Comparison of ENCODE assay signal across 13 mouse cellular contexts in genomic region chr3:136697626-136698191, GRCm38 (mm10). TPM values are rescaled to one million over a fixed set of nuclear protein-coding genes. Genes with fewer than 3 reads are reported as not detected.
DNase-seq lines count a peak whose midpoint lies in the region; ATAC-seq lines count a peak whose summit lies in the region.
"Had no signal": no experiment of that assay in that cellular context is flagged by ENCODE, and none has a peak within 500 bp of the region (broad histone marks: within the 10 kb centered on the region; RNA-seq: fewer than 3 reads in every experiment).

No protein-coding gene starts in this region.

- no peak overlapping the region for H3K4me2 ChIP-seq in heart, embryonic 15.5 days
- no peak overlapping the region for H3K4me2 ChIP-seq in stomach, embryonic 16.5 days (ENCODE audit: low read depth, low read length)
- H3K4me2 ChIP-seq: forebrain, embryonic 13.5 days; intestine, embryonic 15.5 days; lung, embryonic 14.5 days had no signal

- H3K27me3 ChIP-seq in heart, embryonic 15.5 days, result no peaks in the 10 kb centered on the region
- H3K27me3 ChIP-seq in heart, embryonic 10.5 days (ENCODE audit: insufficient read depth, poor library complexity, severe bottlenecking), result no peaks in the 10 kb centered on the region
- H3K27me3 ChIP-seq in stomach, embryonic 16.5 days (ENCODE audit: control insufficient read depth, insufficient read depth, low read length), result no peaks in the 10 kb centered on the region
- H3K27me3 ChIP-seq: forebrain, embryonic 13.5 days; intestine, embryonic 15.5 days had no signal

- 58% methylated on average over 3 of the region's 3 CpGs for WGBS in heart, embryonic 15.5 days
- WGBS in heart, embryonic 10.5 days, result 70% methylated on average over 3 of the region's 3 CpGs
- WGBS in stomach, embryonic 16.5 days, result 71% methylated on average over 3 of the region's 3 CpGs

- H3K27ac ChIP-seq in heart, embryonic 15.5 days, result 0 out of 2 replicates have a peak overlapping the region, but pooled peaks have one; percentile 9
- H3K27ac ChIP-seq in heart, embryonic 10.5 days, result no peak overlapping the region
- H3K27ac ChIP-seq in stomach, embryonic 16.5 days (ENCODE audit: low read length), result 0 out of 2 replicates have a peak overlapping the region, but pooled peaks have one; percentile 17
- H3K27ac ChIP-seq: forebrain, embryonic 13.5 days; intestine, embryonic 15.5 days; left cerebral cortex, adult 2 months had no signal

- H3K4me3 ChIP-seq in heart, embryonic 15.5 days, result no peak overlapping the region
- H3K4me3 ChIP-seq in heart, embryonic 10.5 days, result no peak overlapping the region
- no peak overlapping the region for H3K4me3 ChIP-seq in stomach, embryonic 16.5 days (replicated peaks; ENCODE audit: low read length)
- H3K4me3 ChIP-seq: forebrain, embryonic 13.5 days; intestine, embryonic 15.5 days; left cerebral cortex, adult 2 months had no signal

- no peaks in the 10 kb centered on the region for H3K9me3 ChIP-seq in heart, embryonic 15.5 days (replicated peaks)
- no peaks in the 10 kb centered on the region for H3K9me3 ChIP-seq in heart, embryonic 10.5 days
- no peaks in the 10 kb centered on the region for H3K9me3 ChIP-seq in stomach, embryonic 16.5 days (replicated peaks; ENCODE audit: control insufficient read depth, low read length)
- H3K9me3 ChIP-seq: forebrain, embryonic 13.5 days; intestine, embryonic 15.5 days had no signal

- no peak for DNase-seq in heart, embryonic 10.5 days (ENCODE audit: low spot score)
- peak; percentile 15 for DNase-seq in thymus, postnatal 25 days
- DNase-seq in thymus, postnatal 36 days, result no peak
- DNase-seq in induced T-regulatory cell, adult 2 months (ENCODE audit: low read depth), result peak; percentile 28
- no peak for DNase-seq in urinary bladder, adult 18-20 months (ENCODE audit: low spot score in 2 of 2)
- no peak for DNase-seq in layer of hippocampus, adult 9-11 months
- DNase-seq: cerebellum, adult 18-20 months; lung, embryonic 14.5 days had no signal

- H3K36me3 ChIP-seq in heart, embryonic 15.5 days, result no peaks in the 10 kb centered on the region
- H3K36me3 ChIP-seq in heart, embryonic 10.5 days, result no peaks in the 10 kb centered on the region
- H3K36me3 ChIP-seq in stomach, embryonic 16.5 days (ENCODE audit: control insufficient read depth, insufficient read depth, low read length), result no peaks in the 10 kb centered on the region
- H3K36me3 ChIP-seq: intestine, embryonic 15.5 days had no signal

- no peak overlapping the region for H3K9ac ChIP-seq in heart, embryonic 15.5 days
- no peak overlapping the region for H3K9ac ChIP-seq in stomach, embryonic 16.5 days (ENCODE audit: low read length)
- H3K9ac ChIP-seq: forebrain, embryonic 13.5 days; intestine, embryonic 15.5 days; lung, embryonic 14.5 days had no signal

- H3K4me1 ChIP-seq in heart, embryonic 15.5 days (replicated peaks), result peaks cover 28% of the 10 kb centered on the region
- peaks cover 33% of the 10 kb centered on the region; the same call in 1 of the 2 replicates for H3K4me1 ChIP-seq in heart, embryonic 10.5 days
- H3K4me1 ChIP-seq in stomach, embryonic 16.5 days (ENCODE audit: control insufficient read depth, insufficient read depth, low read length), result peaks cover 5% of the 10 kb centered on the region
- H3K4me1 ChIP-seq: intestine, embryonic 15.5 days had no signal

- no peak for ATAC-seq in heart, embryonic 15.5 days (replicated peaks; ENCODE audit: insufficient number of reproducible peaks, insufficient read depth, low FRiP score, low read depth)
- ATAC-seq in stomach, embryonic 16.5 days (ENCODE audit: insufficient read depth, low FRiP score), result no peak
- ATAC-seq: forebrain, embryonic 13.5 days; intestine, embryonic 15.5 days had no signal

RNA-seq across cellular contexts. Expression of gene Ppp3ca, which starts 27.8 kb away (rescaled TPM):
- polyA plus RNA-seq in heart, embryonic 15.5 days (2015; fragmentation: Nextera tagmentation; extraction: Ambion mirVana), result 47.6 and 49.0 TPM in 2 replicates
- 45.5 and 53.9 TPM in 2 replicates for polyA plus RNA-seq in heart, embryonic 10.5 days (2016; fragmentation: Nextera tagmentation; extraction: Ambion mirVana)
- polyA plus RNA-seq in stomach, embryonic 16.5 days (2015; fragmentation: Nextera tagmentation; extraction: Ambion mirVana), result 42.8 and 43.3 TPM in 2 replicates

Comparison
In these comparisons a context has a peak if more than half of its experiments do, and no peak if none do; other contexts are left out.
1. DNase-seq: peak in thymus, postnatal 25 days (single experiment) and induced T-regulatory cell, adult 2 months (single experiment); none in heart, embryonic 10.5 days (single experiment), thymus, postnatal 36 days (0 of 2), urinary bladder, adult 18-20 months (0 of 2) and layer of hippocampus, adult 9-11 months (single experiment).